Mouse (Mus musculus): ENCODE data around the gene Vapb. TPM values are rescaled to one million over a fixed set of nuclear protein-coding genes. Genes with fewer than 3 reads are reported as not detected.

Gene Vapb
- 7.9 and 10.6 TPM in 2 replicates for polyA plus RNA-seq (2014; fragmentation: Nextera tagmentation; extraction: Ambion mirVana)

DNA sequence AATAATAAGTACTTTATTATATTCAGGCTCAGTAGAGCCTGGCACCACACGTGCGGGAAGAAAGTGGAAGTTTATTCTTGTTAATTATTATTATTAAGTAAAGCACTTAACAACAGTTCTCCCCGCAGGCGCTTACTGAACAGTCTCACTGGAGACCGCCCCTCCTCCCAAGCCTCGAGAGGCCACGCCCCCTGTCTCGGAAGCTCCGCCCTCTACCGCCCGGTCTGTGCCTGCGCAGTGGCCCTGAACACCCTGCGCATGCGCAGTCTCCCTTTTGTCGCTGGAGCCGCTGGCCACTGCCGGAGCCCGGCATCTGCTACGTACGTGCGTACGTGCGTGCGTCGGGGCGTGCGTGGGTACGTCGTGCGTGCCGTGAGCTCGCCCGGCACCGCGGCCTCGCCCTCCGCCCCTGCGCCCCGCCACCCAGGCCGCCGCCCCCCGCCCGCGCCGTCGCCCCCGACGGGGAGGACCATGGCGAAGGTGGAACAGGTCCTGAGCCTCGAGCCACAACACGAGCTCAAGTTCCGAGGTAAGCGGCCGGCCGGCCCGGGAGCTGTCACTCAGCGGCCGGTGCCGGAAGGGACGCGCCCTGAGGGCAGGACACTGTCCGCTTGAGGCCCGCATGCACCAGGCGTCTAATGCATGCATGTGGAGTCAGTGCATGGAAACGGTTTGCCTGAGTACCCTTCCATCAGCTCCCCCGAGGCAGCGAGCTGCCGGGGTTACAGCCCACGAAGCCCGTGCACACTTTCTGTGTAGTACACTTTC is at the start of gene Vapb:
Vapb (plus strand) TSS at position 290 of the 768 bp plus-strand sequence.
- Histone ChIP-seq H3K4me1 (ENCODE audit: control insufficient read depth in 2 of 2, insufficient read depth in 2 of 2, low read length in 2 of 2) (peaks cover 9 to 13% of the 10 kb centered on the region in 2 experiments), H3K9ac (ENCODE audit: low read length) (peak within 1 kb of the TSS; percentile 84), H3K4me3 (ENCODE audit: control insufficient read depth in 1 of 2, insufficient read depth in 1 of 2, low read depth in 1 of 2, low read length in 2 of 2) (peak within 1 kb of the TSS; percentile 74 to 96), H3K4me2 (ENCODE audit: low read length) (peak within 1 kb of the TSS; percentile 90), H3K9me3 (ENCODE audit: control insufficient read depth, low read length) (no peaks in the 10 kb centered on the region), H3K27ac (replicated peaks in 1 of 2; ENCODE audit: control insufficient read depth in 1 of 2, insufficient read depth in 1 of 2, low read depth in 2 of 2, low read length in 2 of 2) (peak within 1 kb of the TSS; percentile 43 to 68; a peak in 3 of 4 replicates), H3K27me3 (ENCODE audit: control insufficient read depth, insufficient read depth, low read length) (no peaks in the 10 kb centered on the region), H3K36me3 (ENCODE audit: control insufficient read depth, insufficient read depth, low read length) (peaks cover 8% of the 10 kb centered on the region)
- under 1% methylated on average over 64 of the region's 70 CpGs for WGBS
- ATAC-seq (ENCODE audit: insufficient number of reproducible peaks, insufficient read depth, low FRiP score, low read depth), result peak; percentile 100

DNA sequence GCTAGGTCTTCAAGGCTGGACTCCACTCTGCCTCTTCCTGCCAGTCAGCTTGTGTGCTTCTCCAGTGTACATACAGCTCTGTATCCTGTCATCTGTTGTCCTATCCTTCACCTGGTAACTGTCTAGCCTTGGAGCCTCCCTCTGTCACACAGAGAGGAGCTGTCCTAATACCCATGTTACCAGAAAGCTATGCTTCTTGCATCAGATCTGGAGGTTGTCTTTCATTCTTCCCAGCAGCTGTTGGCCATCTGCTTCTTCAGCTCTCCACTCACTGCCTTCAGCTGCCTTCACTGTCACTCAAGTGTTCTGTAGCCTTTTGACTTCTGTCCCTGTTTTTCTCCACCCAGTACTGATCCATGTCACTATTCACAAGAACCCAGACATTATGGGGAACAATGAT is 47.5 kb upstream of the Vapb start:
- no peak overlapping the region for H3K9ac ChIP-seq (ENCODE audit: low read length)
- H3K4me2 ChIP-seq (ENCODE audit: low read length), result no peak overlapping the region
- H3K9me3 ChIP-seq (ENCODE audit: control insufficient read depth, low read length), result no peaks in the 10 kb centered on the region
- H3K36me3 ChIP-seq (ENCODE audit: control insufficient read depth, insufficient read depth, low read length), result peaks cover 38% of the 10 kb centered on the region
- no peak overlapping the region for H3K27ac ChIP-seq (replicated peaks in 1 of 2; ENCODE audit: control insufficient read depth in 1 of 2, insufficient read depth in 1 of 2, low read depth in 2 of 2, low read length in 2 of 2)
- peaks cover 3 to 12% of the 10 kb centered on the region in 2 experiments; a peak in 3 of 4 replicates for H3K4me1 ChIP-seq (ENCODE audit: control insufficient read depth in 2 of 2, insufficient read depth in 2 of 2, low read length in 2 of 2)
- no peak overlapping the region for H3K4me3 ChIP-seq (ENCODE audit: control insufficient read depth in 1 of 2, insufficient read depth in 1 of 2, low read depth in 1 of 2, low read length in 2 of 2)
- H3K27me3 ChIP-seq (ENCODE audit: control insufficient read depth, insufficient read depth, low read length), result no peaks in the 10 kb centered on the region
- no peak for ATAC-seq (ENCODE audit: insufficient number of reproducible peaks, insufficient read depth, low FRiP score, low read depth)

DNA sequence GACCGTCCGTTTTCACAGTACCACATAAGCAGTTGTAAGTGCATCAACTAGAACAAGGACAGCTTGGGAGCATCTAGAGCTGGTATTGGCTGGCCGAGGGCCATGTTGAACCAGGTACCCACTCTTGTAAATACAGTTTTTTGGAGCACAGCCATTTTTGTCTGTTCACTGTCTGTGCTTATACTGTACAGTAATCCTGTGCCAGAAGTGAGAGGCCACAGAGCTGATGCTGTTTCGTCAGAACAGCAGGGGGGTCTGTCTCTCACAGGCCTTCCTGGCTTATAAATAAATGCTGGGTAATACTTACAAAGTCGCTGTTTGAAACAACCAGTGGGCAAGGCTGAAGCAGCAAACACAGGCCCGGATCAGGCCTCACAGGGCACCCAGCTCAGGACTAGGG is 45.6 kb upstream of the Vapb start:
- Histone ChIP-seq H3K4me1 (ENCODE audit: control insufficient read depth in 2 of 2, insufficient read depth in 2 of 2, low read length in 2 of 2) (peaks cover 3 to 12% of the 10 kb centered on the region in 2 experiments; a peak in 3 of 4 replicates), H3K4me3 (ENCODE audit: control insufficient read depth in 1 of 2, insufficient read depth in 1 of 2, low read depth in 1 of 2, low read length in 2 of 2) (no peak overlapping the region), H3K27ac (replicated peaks in 1 of 2; ENCODE audit: control insufficient read depth in 1 of 2, insufficient read depth in 1 of 2, low read depth in 2 of 2, low read length in 2 of 2) (no peak overlapping the region), H3K27me3 (ENCODE audit: control insufficient read depth, insufficient read depth, low read length) (no peaks in the 10 kb centered on the region), H3K4me2 (ENCODE audit: low read length) (no peak overlapping the region), H3K36me3 (ENCODE audit: control insufficient read depth, insufficient read depth, low read length) (peaks cover 57% of the 10 kb centered on the region), H3K9me3 (ENCODE audit: control insufficient read depth, low read length) (no peaks in the 10 kb centered on the region), H3K9ac (ENCODE audit: low read length) (no peak overlapping the region)
- no peak for ATAC-seq (ENCODE audit: insufficient number of reproducible peaks, insufficient read depth, low FRiP score, low read depth)
- 87% methylated on average over 6 of the region's 6 CpGs for WGBS

DNA sequence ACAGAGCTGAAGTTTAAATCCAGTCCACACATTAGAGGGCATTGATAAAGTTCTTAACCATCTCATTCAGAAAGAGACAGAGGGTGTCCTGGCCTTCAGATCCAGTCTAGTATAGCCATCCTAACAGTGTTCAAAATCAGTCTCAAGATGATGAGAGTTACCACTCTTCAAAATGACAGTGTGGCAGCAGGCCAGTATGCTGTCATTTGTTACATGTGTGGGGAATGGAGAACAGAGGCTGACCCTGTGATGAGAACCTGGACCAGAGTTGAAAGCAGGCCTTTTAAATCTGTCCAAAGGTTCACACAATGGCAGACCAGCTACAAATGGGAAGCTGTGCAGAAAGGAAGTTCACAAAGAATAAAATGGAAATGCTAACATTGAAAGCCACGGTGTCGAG is 44.6 kb upstream of the Vapb start:
- no peak overlapping the region for H3K9ac ChIP-seq (ENCODE audit: low read length)
- H3K4me3 ChIP-seq (ENCODE audit: control insufficient read depth in 1 of 2, insufficient read depth in 1 of 2, low read depth in 1 of 2, low read length in 2 of 2), result no peak overlapping the region
- peaks cover 3 to 12% of the 10 kb centered on the region in 2 experiments; a peak in 3 of 4 replicates for H3K4me1 ChIP-seq (ENCODE audit: control insufficient read depth in 2 of 2, insufficient read depth in 2 of 2, low read length in 2 of 2)
- 21% methylated on average over 2 of the region's 2 CpGs for WGBS
- peak; percentile 68 for ATAC-seq (ENCODE audit: insufficient number of reproducible peaks, insufficient read depth, low FRiP score, low read depth)
- H3K27me3 ChIP-seq (ENCODE audit: control insufficient read depth, insufficient read depth, low read length), result no peaks in the 10 kb centered on the region
- H3K36me3 ChIP-seq (ENCODE audit: control insufficient read depth, insufficient read depth, low read length), result peaks cover 67% of the 10 kb centered on the region
- peak overlapping the region in 1 of 2 experiments; percentile 51; a peak in 1 of 4 replicates for H3K27ac ChIP-seq (replicated peaks in 1 of 2; ENCODE audit: control insufficient read depth in 1 of 2, insufficient read depth in 1 of 2, low read depth in 2 of 2, low read length in 2 of 2)
- no peak overlapping the region for H3K4me2 ChIP-seq (ENCODE audit: low read length)
- H3K9me3 ChIP-seq (ENCODE audit: control insufficient read depth, low read length), result no peaks in the 10 kb centered on the region

DNA sequence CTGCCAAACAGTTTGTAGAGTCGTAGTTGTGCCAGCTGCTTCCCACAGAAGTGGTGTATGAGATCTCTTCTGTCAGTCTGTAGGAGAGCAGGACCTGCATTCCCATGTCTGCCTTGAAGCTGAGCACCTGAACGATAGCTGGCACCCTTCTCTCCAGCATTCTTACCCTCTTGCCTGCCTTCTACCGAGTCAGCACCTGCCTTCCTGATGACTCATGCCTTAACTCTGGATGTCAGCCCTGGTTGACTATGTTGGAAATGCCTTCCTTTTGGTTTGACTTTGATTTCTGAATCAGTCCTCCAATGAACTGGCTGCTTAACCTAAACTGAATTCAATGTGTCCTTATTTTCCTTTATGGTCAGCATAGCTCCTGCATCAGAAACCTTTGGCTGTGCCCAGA is 38.5 kb upstream of the Vapb start:
- H3K9ac ChIP-seq (ENCODE audit: low read length), result no peak overlapping the region
- no peak overlapping the region for H3K4me3 ChIP-seq (ENCODE audit: control insufficient read depth in 1 of 2, insufficient read depth in 1 of 2, low read depth in 1 of 2, low read length in 2 of 2)
- peaks cover 84% of the 10 kb centered on the region for H3K36me3 ChIP-seq (ENCODE audit: control insufficient read depth, insufficient read depth, low read length)
- peaks cover 13 to 19% of the 10 kb centered on the region in 2 experiments for H3K4me1 ChIP-seq (ENCODE audit: control insufficient read depth in 2 of 2, insufficient read depth in 2 of 2, low read length in 2 of 2)
- H3K27ac ChIP-seq (replicated peaks in 1 of 2; ENCODE audit: control insufficient read depth in 1 of 2, insufficient read depth in 1 of 2, low read depth in 2 of 2, low read length in 2 of 2), result no peak overlapping the region
- no peak for ATAC-seq (ENCODE audit: insufficient number of reproducible peaks, insufficient read depth, low FRiP score, low read depth)
- WGBS, result 52% methylated on average over 3 of the region's 3 CpGs
- no peaks in the 10 kb centered on the region for H3K9me3 ChIP-seq (ENCODE audit: control insufficient read depth, low read length)
- H3K4me2 ChIP-seq (ENCODE audit: low read length), result no peak overlapping the region
- H3K27me3 ChIP-seq (ENCODE audit: control insufficient read depth, insufficient read depth, low read length), result no peaks in the 10 kb centered on the region

DNA sequence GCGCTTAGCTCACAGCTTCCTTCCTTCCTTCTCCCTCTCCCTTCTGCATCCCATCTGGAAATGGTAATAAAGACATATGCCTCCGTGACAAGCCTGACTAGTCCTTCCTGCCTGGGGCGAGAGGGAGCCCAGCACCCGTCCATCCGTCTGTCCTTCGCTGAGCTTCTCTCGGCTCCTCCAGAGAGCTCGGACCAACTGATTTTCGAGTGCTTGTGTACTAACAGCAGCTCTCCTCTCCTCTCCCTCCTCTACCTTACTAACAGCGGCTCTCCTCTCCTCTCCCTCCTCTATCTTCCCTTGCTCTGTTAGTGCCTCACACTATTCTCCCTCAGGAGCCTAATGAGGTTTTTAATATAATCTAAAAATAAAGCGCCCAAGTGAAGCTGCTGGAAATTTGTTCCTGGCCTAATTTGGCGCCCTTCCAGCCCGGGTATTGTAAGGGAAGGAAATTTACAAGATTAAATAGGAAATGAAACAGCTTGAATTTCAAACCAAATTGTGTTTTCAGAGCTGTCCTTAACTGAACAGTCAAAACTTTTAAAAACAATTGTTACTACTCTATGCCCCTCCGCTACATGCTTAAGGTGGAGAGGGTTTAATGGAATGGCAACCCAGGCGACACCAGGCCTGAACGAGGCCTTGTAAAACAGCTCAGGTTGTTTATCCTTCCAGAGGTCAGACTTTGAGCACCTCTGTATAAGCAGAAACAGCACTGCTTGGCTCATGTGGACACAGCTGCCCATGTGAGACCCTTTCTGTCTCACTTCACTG is 35.0 kb upstream of the Vapb start:
- Histone ChIP-seq H3K9me3 (ENCODE audit: control insufficient read depth, low read length) (no peaks in the 10 kb centered on the region), H3K27me3 (ENCODE audit: control insufficient read depth, insufficient read depth, low read length) (no peaks in the 10 kb centered on the region), H3K4me1 (ENCODE audit: control insufficient read depth in 2 of 2, insufficient read depth in 2 of 2, low read length in 2 of 2) (peaks cover 18 to 31% of the 10 kb centered on the region in 2 experiments), H3K27ac (replicated peaks in 1 of 2; ENCODE audit: control insufficient read depth in 1 of 2, insufficient read depth in 1 of 2, low read depth in 2 of 2, low read length in 2 of 2) (peak overlapping the region; percentile 67 to 75), H3K4me2 (ENCODE audit: low read length) (peak overlapping the region; percentile 21), H3K36me3 (ENCODE audit: control insufficient read depth, insufficient read depth, low read length) (peaks cover 77% of the 10 kb centered on the region), H3K9ac (ENCODE audit: low read length) (peak overlapping the region; percentile 5; the same call in 1 of the 2 replicates), H3K4me3 (ENCODE audit: control insufficient read depth in 1 of 2, insufficient read depth in 1 of 2, low read depth in 1 of 2, low read length in 2 of 2) (no peak overlapping the region)
- 53% methylated on average over 16 of the region's 16 CpGs for WGBS
- peak; percentile 48; the same call in 1 of the 2 replicates for ATAC-seq (ENCODE audit: insufficient number of reproducible peaks, insufficient read depth, low FRiP score, low read depth)

DNA sequence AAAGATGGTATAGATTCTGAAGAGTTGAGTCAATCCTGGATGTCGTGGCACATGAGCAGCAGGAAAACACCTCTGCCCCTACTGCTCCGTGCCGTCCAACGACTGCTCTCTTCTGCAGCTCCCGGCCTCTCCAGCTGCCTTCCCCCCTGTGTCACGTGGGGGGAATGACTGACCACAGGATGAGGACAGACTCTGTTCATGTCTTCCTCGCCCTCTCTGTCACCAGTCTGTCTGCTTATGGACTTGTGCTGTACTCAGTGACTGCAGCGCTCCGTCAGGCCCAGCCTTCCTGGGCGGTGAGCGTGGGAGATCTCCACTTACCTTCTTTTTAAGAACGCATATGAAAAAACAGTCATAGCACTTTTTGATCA is 34.5 kb upstream of the Vapb start:
- H3K27me3 ChIP-seq (ENCODE audit: control insufficient read depth, insufficient read depth, low read length), result no peaks in the 10 kb centered on the region
- peak overlapping the region; percentile 67 to 75 for H3K27ac ChIP-seq (replicated peaks in 1 of 2; ENCODE audit: control insufficient read depth in 1 of 2, insufficient read depth in 1 of 2, low read depth in 2 of 2, low read length in 2 of 2)
- 78% methylated on average over 12 of the region's 12 CpGs for WGBS
- peaks cover 74% of the 10 kb centered on the region for H3K36me3 ChIP-seq (ENCODE audit: control insufficient read depth, insufficient read depth, low read length)
- no peak overlapping the region for H3K4me3 ChIP-seq (ENCODE audit: control insufficient read depth in 1 of 2, insufficient read depth in 1 of 2, low read depth in 1 of 2, low read length in 2 of 2)
- peak; percentile 36; the same call in 1 of the 2 replicates for ATAC-seq (ENCODE audit: insufficient number of reproducible peaks, insufficient read depth, low FRiP score, low read depth)
- no peak overlapping the region for H3K4me2 ChIP-seq (ENCODE audit: low read length)
- H3K4me1 ChIP-seq (ENCODE audit: control insufficient read depth in 2 of 2, insufficient read depth in 2 of 2, low read length in 2 of 2), result peaks cover 18 to 31% of the 10 kb centered on the region in 2 experiments
- H3K9ac ChIP-seq (ENCODE audit: low read length), result 0 out of 2 replicates have a peak overlapping the region, but pooled peaks have one; percentile 5
- no peaks in the 10 kb centered on the region for H3K9me3 ChIP-seq (ENCODE audit: control insufficient read depth, low read length)
